Comparison of ENCODE assay signal across 12 mouse cellular contexts in genomic region chr4:141016311-141016710, GRCm38 (mm10). TPM values are rescaled to one million over a fixed set of nuclear protein-coding genes. Genes with fewer than 3 reads are reported as not detected.
DNase-seq lines count a peak whose midpoint lies in the region; ATAC-seq and TF ChIP-seq lines count a peak whose summit lies in the region.
"Had no signal": no experiment of that assay in that cellular context is flagged by ENCODE, and none has a peak within 500 bp of the region (broad histone marks: within the 10 kb centered on the region; RNA-seq: fewer than 3 reads in every experiment).

No protein-coding gene starts in this region.

- peak; percentile 39 for DNase-seq in cerebellum, adult 9-11 months
- DNase-seq in cerebellum, postnatal 14 days: no peak
- DNase-seq in layer of hippocampus, adult 2 months (ENCODE audit: low spot score in 2 of 2): no peak
- DNase-seq in layer of hippocampus, adult 11-12 months (ENCODE audit: low spot score): no peak
- DNase-seq in Muller cell, postnatal 12 days (ENCODE audit: inconsistent ontology term): peak; percentile 29
- DNase-seq in urinary bladder, postnatal 14 days (ENCODE audit: low spot score): no peak
- DNase-seq: layer of hippocampus, adult 9-11 months had no signal

- H3K4me3 ChIP-seq in layer of hippocampus, adult 2 months: no peak overlapping the region
- no peak overlapping the region for H3K4me3 ChIP-seq in heart, embryonic 16.5 days (ENCODE audit: low read length)
- H3K4me3 ChIP-seq: erythroblast, embryonic 14.5 days; hindbrain, embryonic 15.5 days had no signal

- ATAC-seq in heart, embryonic 16.5 days (replicated peaks; ENCODE audit: extremely low read depth, insufficient read depth, low FRiP score): no peak
- ATAC-seq in activated CD4-positive, CD25-positive, alpha-beta regulatory T cell, adult 4 months: no peak

- peak overlapping the region; percentile 64; the same call in 1 of the 2 replicates for H3K27ac ChIP-seq in layer of hippocampus, adult 2 months
- peak overlapping the region; percentile 37; the same call in 1 of the 2 replicates for H3K27ac ChIP-seq in heart, embryonic 16.5 days (ENCODE audit: low read length)
- H3K27ac ChIP-seq: hindbrain, embryonic 15.5 days had no signal

- TF ChIP-seq CTCF in layer of hippocampus, adult 2 months (conservative IDR thresholded peaks at IDR 0.05): no peak

- no peaks in the 10 kb centered on the region for H3K27me3 ChIP-seq in heart, embryonic 16.5 days (ENCODE audit: control insufficient read depth, insufficient read depth, low read length)
- H3K27me3 ChIP-seq: hindbrain, embryonic 15.5 days had no signal

- no peak overlapping the region for H3K4me2 ChIP-seq in heart, embryonic 16.5 days (ENCODE audit: low read depth, low read length)
- H3K4me2 ChIP-seq: hindbrain, embryonic 15.5 days had no signal

- H3K9ac ChIP-seq in heart, embryonic 16.5 days (ENCODE audit: low read length): no peak overlapping the region
- H3K9ac ChIP-seq: hindbrain, embryonic 15.5 days had no signal

- H3K9me3 ChIP-seq in heart, embryonic 16.5 days (replicated peaks; ENCODE audit: control insufficient read depth, low read length): no peaks in the 10 kb centered on the region
- H3K9me3 ChIP-seq: hindbrain, embryonic 15.5 days had no signal

- 49% methylated on average over 9 of the region's 9 CpGs for WGBS in heart, embryonic 16.5 days

- H3K4me1 ChIP-seq in heart, embryonic 16.5 days (ENCODE audit: control insufficient read depth, insufficient read depth, low read length): peaks cover 51% of the 10 kb centered on the region

- H3K36me3 ChIP-seq in heart, embryonic 16.5 days (ENCODE audit: control insufficient read depth, insufficient read depth): no peaks in the 10 kb centered on the region

RNA-seq across cellular contexts. Expression of gene Mfap2, which starts 6.1 kb away (rescaled TPM):
- total RNA-seq in layer of hippocampus, adult 2 months (2021): 1 to 10 TPM; 4.5 to 6.9 TPM
- 197 and 233 TPM in 2 replicates for polyA plus RNA-seq in heart, embryonic 16.5 days (2015; fragmentation: Nextera tagmentation; extraction: Ambion mirVana)
- not detected for polyA plus RNA-seq in activated CD4-positive, CD25-positive, alpha-beta regulatory T cell, adult 4 months (2017; shearing (Covaris generic))
- total RNA-seq: neutrophil, adult 5-6 weeks had no signal

RNA-seq across cellular contexts. Expression of gene Atp13a2, which starts 29.6 kb away (rescaled TPM):
- total RNA-seq in layer of hippocampus, adult 2 months (2021): 100 to 1,000 TPM; 155 to 162 TPM
- 28.9 and 30.7 TPM in 2 replicates for polyA plus RNA-seq in heart, embryonic 16.5 days (2015; fragmentation: Nextera tagmentation; extraction: Ambion mirVana)
- polyA plus RNA-seq in activated CD4-positive, CD25-positive, alpha-beta regulatory T cell, adult 4 months (2017; shearing (Covaris generic)): 1 to 10 TPM; 5.6 to 7.5 TPM

RNA-seq across cellular contexts. Expression of gene Crocc, which starts 44.0 kb away (rescaled TPM):
- 10 to 100 TPM; 83.1 to 89.8 TPM for total RNA-seq in layer of hippocampus, adult 2 months (2021)
- 3.0 and 4.2 TPM in 2 replicates for polyA plus RNA-seq in heart, embryonic 16.5 days (2015; fragmentation: Nextera tagmentation; extraction: Ambion mirVana)
- polyA plus RNA-seq in activated CD4-positive, CD25-positive, alpha-beta regulatory T cell, adult 4 months (2017; shearing (Covaris generic)): 1 to 10 TPM in 1 of 2 experiments, under 1 TPM in 1; 0.98 to 1.4 TPM

RNA-seq across cellular contexts. Expression of gene Sdhb, which starts 55.3 kb away (rescaled TPM):
- 100 to 1,000 TPM; 170 to 183 TPM for total RNA-seq in layer of hippocampus, adult 2 months (2021)
- 1,158 and 1,167 TPM in 2 replicates for polyA plus RNA-seq in heart, embryonic 16.5 days (2015; fragmentation: Nextera tagmentation; extraction: Ambion mirVana)
- 100 to 1,000 TPM; 318 to 321 TPM for polyA plus RNA-seq in activated CD4-positive, CD25-positive, alpha-beta regulatory T cell, adult 4 months (2017; shearing (Covaris generic))

Comparison
In these comparisons a context has a peak if more than half of its experiments do, and no peak if none do; other contexts are left out.
1. DNase-seq: peak in cerebellum, adult 9-11 months (single experiment) and Muller cell, postnatal 12 days (single experiment); none in cerebellum, postnatal 14 days (0 of 2), layer of hippocampus, adult 2 months (0 of 2), layer of hippocampus, adult 11-12 months (single experiment) and urinary bladder, postnatal 14 days (single experiment).
2. RNA of gene Mfap2, which starts 6.1 kb away (polyA plus RNA-seq): 197 to 233 TPM in heart, embryonic 16.5 days; not detected in activated CD4-positive, CD25-positive, alpha-beta regulatory T cell, adult 4 months; every median in the first group is over 100 times any median in the second.